Mouse (Mus musculus): ENCODE results near the gene 1700125H20Rik. TPM values are rescaled to one million over a fixed set of nuclear protein-coding genes. Genes with fewer than 3 reads are reported as not detected.

1700125H20Rik gene
- polyA plus RNA-seq (2014; fragmentation: Nextera tagmentation; extraction: Ambion mirVana) = 0.97 and 1.9 TPM in 2 replicates

DNA sequence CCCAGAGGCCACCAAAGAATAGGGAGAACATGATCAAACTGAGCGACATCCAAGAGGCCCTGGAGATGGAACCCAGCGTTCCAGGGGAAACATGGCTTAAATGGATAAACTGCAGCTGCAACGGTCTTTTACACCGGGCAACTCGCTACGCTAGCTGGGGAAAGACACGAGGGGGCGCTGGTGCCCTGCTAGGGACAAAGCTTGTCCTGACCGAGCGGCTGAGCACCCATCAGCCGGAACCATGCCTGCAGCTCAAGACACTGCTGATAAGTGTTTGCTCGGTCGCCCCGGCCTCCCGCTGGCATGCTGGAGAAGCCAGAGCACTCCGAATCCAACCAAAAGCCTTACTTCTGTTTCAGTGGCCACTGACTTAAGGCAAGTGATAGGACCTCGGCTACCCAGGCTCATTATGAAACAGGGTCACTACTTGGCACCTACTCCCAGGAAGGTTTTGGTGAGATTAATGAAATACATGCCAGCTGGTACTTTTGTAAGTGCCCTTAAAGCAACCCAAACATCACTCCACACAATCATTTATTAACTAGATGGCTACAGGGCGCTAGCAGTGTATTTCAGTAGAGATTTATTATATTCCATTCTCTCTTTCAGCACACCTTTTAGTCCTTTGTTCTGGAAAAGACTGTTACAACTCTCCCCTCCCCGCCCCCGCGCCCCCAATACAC lies at the start of gene 1700125H20Rik:
1700125H20Rik (plus strand) TSS at position 347 of the 683 bp plus-strand sequence.
- Histone ChIP-seq H3K4me3 (replicated peaks; ENCODE audit: low read length) (peak within 1 kb of the TSS; percentile 20), H3K9me3 (ENCODE audit: control insufficient read depth, low read length) (no peaks in the 10 kb centered on the region), H3K27ac (no peak within 1 kb of the TSS), H3K36me3 (replicated peaks; ENCODE audit: control insufficient read depth, insufficient read depth) (no peaks in the 10 kb centered on the region), H3K4me2 (replicated peaks) (peak within 1 kb of the TSS; percentile 61), H3K9ac (peak within 1 kb of the TSS; percentile 57), H3K27me3 (ENCODE audit: control insufficient read depth, insufficient read depth, low read length) (no peaks in the 10 kb centered on the region), H3K4me1 (replicated peaks; ENCODE audit: control insufficient read depth, insufficient read depth, low read length) (peaks cover 9% of the 10 kb centered on the region)
- 14% methylated on average over 21 of the region's 21 CpGs for WGBS
- DNase-seq (ENCODE audit: low spot score) = peak; percentile 91
- peak; percentile 75; the same call in 1 of the 2 replicates for ATAC-seq (ENCODE audit: low FRiP score)

DNA sequence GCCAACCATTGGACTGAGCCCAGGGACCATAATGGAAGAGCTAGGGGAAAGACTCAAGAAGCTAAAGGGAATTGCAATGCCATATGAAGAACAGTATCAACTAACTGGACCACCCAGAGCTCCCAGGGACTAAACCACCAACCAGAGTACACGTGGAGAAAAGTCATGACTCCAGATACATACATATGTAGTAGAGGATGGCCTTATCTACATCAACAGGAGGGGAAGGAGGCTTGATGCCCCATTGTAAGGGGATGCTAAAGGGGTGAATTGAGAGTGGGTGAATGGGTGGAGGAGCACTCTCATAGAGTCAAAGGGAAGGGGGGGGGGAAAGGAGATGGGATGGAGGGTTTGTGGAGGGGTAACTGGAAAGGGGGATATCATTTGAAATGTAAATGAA lies 48.1 kb upstream of the 1700125H20Rik start:
- H3K9ac ChIP-seq = no peak overlapping the region
- H3K4me2 ChIP-seq (replicated peaks) = no peak overlapping the region
- ATAC-seq (ENCODE audit: low FRiP score) (no peak), DNase-seq (ENCODE audit: low spot score) (no peak)
- H3K27me3 ChIP-seq (ENCODE audit: control insufficient read depth, insufficient read depth, low read length) = no peaks in the 10 kb centered on the region
- H3K4me1 ChIP-seq (replicated peaks; ENCODE audit: control insufficient read depth, insufficient read depth, low read length) = no peaks in the 10 kb centered on the region
- H3K9me3 ChIP-seq (ENCODE audit: control insufficient read depth, low read length) = no peaks in the 10 kb centered on the region
- H3K36me3 ChIP-seq (replicated peaks; ENCODE audit: control insufficient read depth, insufficient read depth) = no peaks in the 10 kb centered on the region
- no peak overlapping the region for H3K4me3 ChIP-seq (replicated peaks; ENCODE audit: low read length)
- WGBS = 92% methylated on average over 1 of the region's 1 CpGs
- H3K27ac ChIP-seq = no peak overlapping the region

DNA sequence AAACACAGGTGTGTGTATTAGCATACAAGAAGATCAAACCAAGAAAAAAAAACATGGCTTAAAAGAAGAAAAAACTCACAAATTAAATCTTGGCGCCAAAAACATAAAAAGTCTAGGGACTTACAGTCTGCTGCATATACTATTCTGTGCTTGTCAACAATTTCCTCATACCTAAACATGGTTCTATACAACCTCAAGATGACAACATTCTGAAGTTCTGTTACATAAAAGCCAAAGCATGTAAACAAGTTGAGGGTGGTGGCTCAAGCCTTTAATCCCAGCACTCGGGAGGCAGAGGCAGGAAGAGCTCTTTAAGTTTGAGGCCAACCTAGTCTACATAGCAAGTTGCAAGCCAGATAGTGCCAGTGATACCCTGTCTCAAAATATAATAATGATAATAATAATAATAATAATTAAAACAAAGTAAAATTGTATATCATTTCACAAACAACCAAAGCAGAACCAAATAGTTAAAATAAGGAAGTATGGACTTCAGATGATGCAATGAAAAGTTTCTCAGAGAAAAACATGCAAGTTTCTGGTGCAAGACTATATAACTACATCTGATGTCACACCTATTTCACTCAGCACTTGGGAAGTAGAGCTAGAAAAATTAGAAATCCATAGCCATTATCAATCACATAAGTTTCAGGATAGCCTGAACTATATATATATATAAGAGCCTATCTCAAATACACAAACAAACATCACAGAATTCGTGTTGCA lies 46.8 kb upstream of the 1700125H20Rik start:
- Histone ChIP-seq H3K4me2 (replicated peaks) (no peak overlapping the region), H3K36me3 (replicated peaks; ENCODE audit: control insufficient read depth, insufficient read depth) (no peaks in the 10 kb centered on the region), H3K27ac (no peak overlapping the region), H3K4me3 (replicated peaks; ENCODE audit: low read length) (no peak overlapping the region), H3K9ac (no peak overlapping the region), H3K4me1 (replicated peaks; ENCODE audit: control insufficient read depth, insufficient read depth, low read length) (no peaks in the 10 kb centered on the region), H3K9me3 (ENCODE audit: control insufficient read depth, low read length) (no peaks in the 10 kb centered on the region), H3K27me3 (ENCODE audit: control insufficient read depth, insufficient read depth, low read length) (no peaks in the 10 kb centered on the region)
- DNase-seq (ENCODE audit: low spot score) = no peak
- no peak for ATAC-seq (ENCODE audit: low FRiP score)
- 89% methylated on average over 3 of the region's 3 CpGs for WGBS

DNA sequence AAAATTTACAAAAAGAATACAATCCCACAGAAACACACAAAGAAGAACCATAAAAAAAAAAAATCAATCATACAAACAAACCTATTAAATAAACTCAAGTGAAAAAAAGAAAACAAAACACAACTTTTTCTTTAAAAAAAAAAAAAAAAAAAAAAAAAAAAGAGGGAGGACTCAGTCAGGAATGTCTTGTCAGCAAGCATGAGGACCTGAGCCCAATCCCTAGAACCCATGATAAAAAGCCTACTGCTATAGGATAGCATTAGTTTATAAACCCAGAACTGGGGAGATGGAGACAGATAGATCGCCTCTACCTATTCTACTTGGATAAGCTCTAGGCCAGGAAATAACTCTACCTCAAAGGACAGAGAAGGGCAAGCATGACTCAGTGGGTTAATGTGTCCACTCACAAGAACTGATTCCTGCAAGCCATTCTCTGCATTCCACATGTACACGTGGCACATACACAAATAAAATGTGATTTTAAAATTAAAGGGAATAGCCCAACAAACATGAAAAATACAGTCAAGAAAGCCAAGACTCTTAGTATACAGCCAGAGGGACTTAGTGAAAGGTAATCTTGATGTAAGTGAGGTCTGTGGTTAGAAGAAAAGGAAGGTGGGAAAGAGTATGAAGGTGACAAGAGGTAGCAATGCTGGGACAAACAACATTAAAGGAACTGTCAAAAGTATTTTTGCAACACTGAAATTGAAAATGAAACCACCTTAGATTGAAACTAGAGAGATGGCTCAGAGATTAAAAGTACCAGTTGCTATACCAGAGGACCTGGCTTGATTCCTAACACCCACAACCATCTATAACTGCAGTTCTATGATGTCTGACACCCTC lies 43.7 kb upstream of the 1700125H20Rik start:
- 87% methylated on average over 2 of the region's 2 CpGs for WGBS
- H3K4me3 ChIP-seq (replicated peaks; ENCODE audit: low read length) = no peak overlapping the region
- DNase-seq (ENCODE audit: low spot score) (no peak), ATAC-seq (ENCODE audit: low FRiP score) (no peak)
- H3K27ac ChIP-seq = no peak overlapping the region
- H3K36me3 ChIP-seq (replicated peaks; ENCODE audit: control insufficient read depth, insufficient read depth) = no peaks in the 10 kb centered on the region
- no peaks in the 10 kb centered on the region for H3K4me1 ChIP-seq (replicated peaks; ENCODE audit: control insufficient read depth, insufficient read depth, low read length)
- no peak overlapping the region for H3K4me2 ChIP-seq (replicated peaks)
- H3K9ac ChIP-seq = no peak overlapping the region
- no peaks in the 10 kb centered on the region for H3K9me3 ChIP-seq (ENCODE audit: control insufficient read depth, low read length)
- H3K27me3 ChIP-seq (ENCODE audit: control insufficient read depth, insufficient read depth, low read length) = no peaks in the 10 kb centered on the region

DNA sequence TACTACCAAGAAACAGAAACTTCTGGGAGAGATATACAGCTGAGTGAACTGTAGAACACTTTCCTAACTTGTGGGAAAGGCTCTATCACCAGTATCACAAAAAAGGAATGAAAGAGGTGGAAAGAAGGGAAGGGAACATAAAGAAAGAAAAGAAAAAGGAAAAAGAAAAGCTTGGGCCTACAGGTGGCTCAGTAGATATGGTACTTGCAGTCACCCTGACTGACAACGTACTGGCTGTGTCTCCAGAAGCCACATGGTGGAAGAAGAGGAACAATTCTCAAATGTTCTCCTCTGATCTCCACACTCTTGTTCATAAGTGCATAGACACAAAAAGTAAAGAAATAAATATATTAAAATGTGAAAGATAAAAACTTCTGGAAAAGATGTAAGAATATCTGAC lies 41.3 kb upstream of the 1700125H20Rik start:
- no peak overlapping the region for H3K4me2 ChIP-seq (replicated peaks)
- H3K27me3 ChIP-seq (ENCODE audit: control insufficient read depth, insufficient read depth, low read length) = no peaks in the 10 kb centered on the region
- H3K27ac ChIP-seq = no peak overlapping the region
- no peak overlapping the region for H3K4me3 ChIP-seq (replicated peaks; ENCODE audit: low read length)
- no peaks in the 10 kb centered on the region for H3K9me3 ChIP-seq (ENCODE audit: control insufficient read depth, low read length)
- DNase-seq (ENCODE audit: low spot score) (no peak), ATAC-seq (ENCODE audit: low FRiP score) (no peak)
- WGBS = 90% methylated on average over 1 of the region's 1 CpGs
- no peak overlapping the region for H3K9ac ChIP-seq
- no peaks in the 10 kb centered on the region for H3K4me1 ChIP-seq (replicated peaks; ENCODE audit: control insufficient read depth, insufficient read depth, low read length)
- no peaks in the 10 kb centered on the region for H3K36me3 ChIP-seq (replicated peaks; ENCODE audit: control insufficient read depth, insufficient read depth)

DNA sequence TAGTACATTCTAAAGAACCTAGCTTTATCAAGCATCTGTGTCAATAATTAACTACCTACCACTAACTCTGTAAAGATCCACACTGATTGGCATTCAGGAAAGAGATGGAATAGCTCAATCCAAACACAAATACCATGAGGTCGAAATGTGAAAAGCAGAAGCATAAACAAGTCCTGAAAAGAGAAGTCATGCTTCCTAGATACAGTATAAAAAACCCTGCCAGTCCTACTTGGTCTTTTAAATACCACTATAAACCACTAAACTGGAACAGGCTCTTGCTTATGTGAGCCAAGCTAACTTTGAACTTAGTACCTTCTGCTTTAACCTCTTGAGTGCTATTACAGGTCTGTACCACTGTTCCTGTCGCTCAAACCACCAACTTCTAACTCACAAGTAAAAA lies 38.7 kb upstream of the 1700125H20Rik start:
- no peaks in the 10 kb centered on the region for H3K9me3 ChIP-seq (ENCODE audit: control insufficient read depth, low read length)
- H3K27ac ChIP-seq = no peak overlapping the region
- no peaks in the 10 kb centered on the region for H3K4me1 ChIP-seq (replicated peaks; ENCODE audit: control insufficient read depth, insufficient read depth, low read length)
- H3K27me3 ChIP-seq (ENCODE audit: control insufficient read depth, insufficient read depth, low read length) = no peaks in the 10 kb centered on the region
- no peak overlapping the region for H3K9ac ChIP-seq
- H3K4me2 ChIP-seq (replicated peaks) = no peak overlapping the region
- DNase-seq (ENCODE audit: low spot score) (no peak), ATAC-seq (ENCODE audit: low FRiP score) (no peak)
- 78% methylated on average over 2 of the region's 2 CpGs for WGBS
- no peak overlapping the region for H3K4me3 ChIP-seq (replicated peaks; ENCODE audit: low read length)
- H3K36me3 ChIP-seq (replicated peaks; ENCODE audit: control insufficient read depth, insufficient read depth) = no peaks in the 10 kb centered on the region

DNA sequence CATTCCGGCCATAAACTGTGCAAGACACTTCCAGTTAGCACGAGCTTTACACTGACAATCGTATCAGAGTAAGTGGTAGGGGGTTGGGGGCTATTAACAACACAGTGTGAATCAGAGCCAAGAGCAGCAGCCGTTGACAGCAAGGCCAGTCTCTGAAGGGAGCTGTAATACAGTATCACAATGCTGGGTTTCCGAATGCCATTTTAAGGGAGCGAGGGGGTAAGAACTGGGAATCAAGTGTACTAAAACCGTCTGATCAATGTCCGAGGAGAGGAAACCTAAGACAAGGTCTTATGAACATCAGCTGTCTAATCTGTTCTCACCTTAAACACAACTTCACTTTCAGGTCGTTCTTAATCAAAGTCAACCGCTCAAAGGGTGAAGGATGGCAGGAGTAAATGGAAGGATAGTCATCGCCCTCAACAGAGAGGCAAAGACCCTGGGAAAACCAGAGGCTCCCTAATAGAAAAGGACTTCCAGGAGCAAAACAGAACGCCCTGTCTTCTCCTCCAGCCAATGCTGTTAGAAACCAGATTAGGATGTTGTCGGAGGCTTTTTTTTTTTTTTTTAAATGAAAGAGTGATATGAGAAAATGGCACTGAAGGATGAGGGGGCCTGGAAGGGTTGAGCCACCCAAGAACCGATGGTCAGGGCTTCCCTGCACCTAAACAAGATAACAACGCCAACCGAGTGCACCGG lies 31.3 kb upstream of the 1700125H20Rik start:
- Histone ChIP-seq H3K4me1 (replicated peaks; ENCODE audit: control insufficient read depth, insufficient read depth, low read length) (peaks cover 20% of the 10 kb centered on the region; the same call in 1 of the 2 replicates), H3K27ac (peak overlapping the region; percentile 91), H3K4me3 (replicated peaks; ENCODE audit: low read length) (peak overlapping the region; percentile 78), H3K36me3 (replicated peaks; ENCODE audit: control insufficient read depth, insufficient read depth) (no peaks in the 10 kb centered on the region), H3K9me3 (ENCODE audit: control insufficient read depth, low read length) (no peaks in the 10 kb centered on the region), H3K27me3 (ENCODE audit: control insufficient read depth, insufficient read depth, low read length) (no peaks in the 10 kb centered on the region), H3K9ac (peak overlapping the region; percentile 87), H3K4me2 (replicated peaks) (peak overlapping the region; percentile 76)
- DNase-seq (ENCODE audit: low spot score) (peak; percentile 46), ATAC-seq (ENCODE audit: low FRiP score) (no peak)
- under 1% methylated on average over 17 of the region's 17 CpGs for WGBS

DNA sequence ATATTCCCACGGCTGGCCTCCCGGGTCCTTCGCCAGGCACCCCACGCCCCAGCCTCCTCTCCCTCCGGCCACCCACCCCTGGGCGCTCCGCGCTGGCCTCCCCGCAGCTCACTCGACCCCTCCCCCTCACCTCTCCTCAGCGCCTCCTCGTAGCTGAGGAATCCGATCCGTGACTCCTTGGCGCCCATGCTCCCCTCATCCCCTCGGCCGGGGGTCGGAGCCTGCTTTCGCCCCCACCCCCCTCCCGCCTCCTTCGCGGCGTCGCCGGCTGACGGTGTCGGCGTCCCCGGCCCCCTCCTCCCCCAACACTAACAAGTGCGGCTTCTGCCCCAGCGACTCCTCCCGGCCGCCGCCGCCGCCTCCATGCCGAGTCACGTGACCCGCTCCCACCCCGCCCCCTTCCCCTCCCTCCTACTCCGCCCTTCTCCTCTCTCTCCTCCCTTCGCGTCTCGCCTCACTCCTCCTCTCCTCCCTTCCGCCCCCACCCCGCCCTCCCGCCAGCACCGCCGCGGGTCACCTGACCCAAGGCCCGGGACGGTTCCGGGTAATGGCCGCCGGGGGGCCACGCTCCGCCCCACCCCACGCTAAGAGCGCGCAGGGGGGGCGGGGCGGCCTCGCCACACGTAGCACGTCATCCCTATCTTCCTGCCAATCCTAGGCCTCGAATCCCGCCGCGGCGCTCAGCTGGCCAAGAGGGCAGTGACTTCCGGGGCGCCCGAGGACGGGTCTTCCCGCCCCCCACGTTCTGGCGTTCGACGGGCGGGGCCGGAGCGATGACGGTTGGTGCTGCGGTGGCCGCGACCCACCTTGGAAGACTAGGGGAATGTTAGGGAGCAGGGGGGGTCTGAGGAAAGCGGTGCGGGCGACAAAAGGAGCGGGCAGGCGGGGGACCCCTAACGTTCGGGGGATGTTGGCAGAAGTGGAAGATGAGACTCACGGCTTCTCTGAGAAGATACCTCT lies 30.3 kb upstream of the 1700125H20Rik start, which contains the start of gene Usp32:
Usp32 (minus strand) TSS at position 581 of the 960 bp plus-strand sequence.
- Histone ChIP-seq H3K4me2 (replicated peaks) (peak within 1 kb of the TSS; percentile 76), H3K9me3 (ENCODE audit: control insufficient read depth, low read length) (no peaks in the 10 kb centered on the region), H3K4me3 (replicated peaks; ENCODE audit: low read length) (peak within 1 kb of the TSS; percentile 78), H3K27me3 (ENCODE audit: control insufficient read depth, insufficient read depth, low read length) (no peaks in the 10 kb centered on the region), H3K9ac (peak within 1 kb of the TSS; percentile 87), H3K4me1 (replicated peaks; ENCODE audit: control insufficient read depth, insufficient read depth, low read length) (peaks cover 20% of the 10 kb centered on the region; the same call in 1 of the 2 replicates), H3K36me3 (replicated peaks; ENCODE audit: control insufficient read depth, insufficient read depth) (no peaks in the 10 kb centered on the region), H3K27ac (peak within 1 kb of the TSS; percentile 91)
- peak; percentile 97 for DNase-seq (ENCODE audit: low spot score)
- under 1% methylated on average over 80 of the region's 94 CpGs for WGBS
- peak; percentile 96 for ATAC-seq (ENCODE audit: low FRiP score)

Measured in hindbrain, embryonic 14.5 days (tissue).